7 mouse cellular contexts compared by ENCODE assay signal in the genomic region with DNA sequence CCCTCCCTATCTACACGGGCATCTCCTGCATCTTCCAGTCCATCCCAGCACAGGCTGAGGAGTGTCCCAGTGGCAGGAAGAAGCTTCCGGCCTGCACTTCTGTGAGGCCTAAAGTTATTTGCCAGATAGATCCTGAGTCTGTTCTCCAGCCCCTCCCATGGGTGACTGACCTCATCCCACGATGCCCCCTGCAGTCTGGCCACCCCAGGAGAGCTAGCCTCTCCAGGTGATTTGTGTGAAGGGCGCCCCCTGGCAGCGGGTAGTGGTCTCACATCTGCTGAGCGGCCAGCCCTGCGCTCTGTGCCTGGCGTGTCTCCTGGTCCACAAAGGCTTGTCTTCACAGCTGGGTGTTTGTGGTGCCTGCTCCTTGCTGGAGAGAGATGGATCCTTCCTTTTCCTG.
DNase-seq lines count a peak whose midpoint lies in the region; ATAC-seq and TF ChIP-seq lines count a peak whose summit lies in the region.

No protein-coding gene starts in this region.

- ATAC-seq in forebrain, embryonic 14.5 days, result no peak
- no peak; the same call in 1 of the 2 replicates for ATAC-seq in intestine, embryonic 15.5 days
- no peak for ATAC-seq in lung, embryonic 16.5 days (ENCODE audit: low read depth)

- H3K27me3 ChIP-seq in forebrain, embryonic 14.5 days (replicated peaks; ENCODE audit: control insufficient read depth, insufficient read depth, low read length), result no peaks in the 10 kb centered on the region
- H3K27me3 ChIP-seq in intestine, embryonic 15.5 days (replicated peaks), result no peaks in the 10 kb centered on the region
- no peaks in the 10 kb centered on the region for H3K27me3 ChIP-seq in lung, embryonic 16.5 days (ENCODE audit: control insufficient read depth, insufficient read depth, low read depth, low read length)
- H3K27me3 ChIP-seq in small intestine, adult 2 months (ENCODE audit: control insufficient read depth, insufficient read depth, low read length), result no peaks in the 10 kb centered on the region

- H3K9me3 ChIP-seq in forebrain, embryonic 14.5 days (replicated peaks; ENCODE audit: control insufficient read depth, low read length), result no peaks in the 10 kb centered on the region
- no peaks in the 10 kb centered on the region for H3K9me3 ChIP-seq in intestine, embryonic 15.5 days
- no peaks in the 10 kb centered on the region for H3K9me3 ChIP-seq in lung, embryonic 16.5 days (ENCODE audit: control insufficient read depth, low read length)

- peak; percentile 67 for TF ChIP-seq CTCF in small intestine, adult 2 months (IDR thresholded peaks at IDR 0.05; ENCODE audit: extremely low read depth, insufficient read length, insufficient replicate concordance, low read depth, low read length)

- TF ChIP-seq POLR2A in small intestine, adult 2 months (IDR thresholded peaks at IDR 0.05; ENCODE audit: low read depth, low read length), result no peak

- peak; percentile 72 for DNase-seq in B cell, adult 2 months
- DNase-seq in Muller cell, postnatal 12 days (ENCODE audit: inconsistent ontology term), result peak; percentile 52
- DNase-seq in forebrain, embryonic 14.5 days (ENCODE audit: low spot score), result no peak
- DNase-seq in ovary, postnatal 10 days (ENCODE audit: low spot score), result no peak

- 0 out of 2 replicates have a peak overlapping the region, but pooled peaks have one; percentile 17 for H3K9ac ChIP-seq in forebrain, embryonic 14.5 days (ENCODE audit: low read length)
- 0 out of 2 replicates have a peak overlapping the region, but pooled peaks have one; percentile 26 for H3K9ac ChIP-seq in intestine, embryonic 15.5 days
- H3K9ac ChIP-seq in lung, embryonic 16.5 days (ENCODE audit: low read length), result no peak overlapping the region

- H3K4me1 ChIP-seq in forebrain, embryonic 14.5 days (ENCODE audit: control insufficient read depth, insufficient read depth, low read length), result peaks cover 46% of the 10 kb centered on the region
- H3K4me1 ChIP-seq in intestine, embryonic 15.5 days (replicated peaks), result peaks cover 92% of the 10 kb centered on the region
- H3K4me1 ChIP-seq in lung, embryonic 16.5 days (replicated peaks; ENCODE audit: control insufficient read depth, insufficient read depth, low read length), result peaks cover 97% of the 10 kb centered on the region
- H3K4me1 ChIP-seq in small intestine, adult 2 months (ENCODE audit: control insufficient read depth, insufficient read depth, insufficient read length, low read length), result peaks cover 61% of the 10 kb centered on the region

- H3K4me3 ChIP-seq in forebrain, embryonic 14.5 days (ENCODE audit: low read depth, low read length), result no peak overlapping the region
- no peak overlapping the region; the same call in 1 of the 2 replicates for H3K4me3 ChIP-seq in intestine, embryonic 15.5 days (replicated peaks)
- no peak overlapping the region for H3K4me3 ChIP-seq in lung, embryonic 16.5 days (ENCODE audit: low read length)
- no peak overlapping the region for H3K4me3 ChIP-seq in small intestine, adult 2 months (ENCODE audit: low read depth, low read length)

- WGBS in forebrain, embryonic 14.5 days, result 38% methylated on average over 8 of the region's 8 CpGs
- WGBS in intestine, embryonic 15.5 days, result 36% methylated on average over 8 of the region's 8 CpGs
- WGBS in lung, embryonic 16.5 days, result 26% methylated on average over 8 of the region's 8 CpGs
- 54% methylated on average over 8 of the region's 8 CpGs for WGBS in small intestine, adult 2 months

- H3K36me3 ChIP-seq in forebrain, embryonic 14.5 days (ENCODE audit: control insufficient read depth, insufficient read depth, low read length), result no peaks in the 10 kb centered on the region
- no peaks in the 10 kb centered on the region for H3K36me3 ChIP-seq in intestine, embryonic 15.5 days
- H3K36me3 ChIP-seq in lung, embryonic 16.5 days (ENCODE audit: control insufficient read depth, insufficient read depth, low read length), result no peaks in the 10 kb centered on the region
- no peaks in the 10 kb centered on the region for H3K36me3 ChIP-seq in small intestine, adult 2 months (ENCODE audit: control insufficient read depth, insufficient read depth, low read length)

- peak overlapping the region; percentile 59; the same call in 1 of the 2 replicates for H3K27ac ChIP-seq in forebrain, embryonic 14.5 days (ENCODE audit: low read depth, low read length)
- peak overlapping the region; percentile 87 for H3K27ac ChIP-seq in intestine, embryonic 15.5 days
- peak overlapping the region; percentile 96 for H3K27ac ChIP-seq in lung, embryonic 16.5 days (ENCODE audit: low read length)
- H3K27ac ChIP-seq in small intestine, adult 2 months (ENCODE audit: insufficient read depth, low read depth, low read length), result peak overlapping the region; percentile 74

- no peak overlapping the region for H3K4me2 ChIP-seq in forebrain, embryonic 14.5 days (ENCODE audit: low read length)
- H3K4me2 ChIP-seq in intestine, embryonic 15.5 days (replicated peaks), result peak overlapping the region; percentile 38
- H3K4me2 ChIP-seq in lung, embryonic 16.5 days (ENCODE audit: low read depth, low read length), result peak overlapping the region; percentile 22; the same call in 1 of the 2 replicates

Comparison
In these comparisons a context has a peak if more than half of its experiments do, and no peak if none do; other contexts are left out.
1. DNase-seq: peak in B cell, adult 2 months (2 of 2) and Muller cell, postnatal 12 days (single experiment); none in forebrain, embryonic 14.5 days (single experiment) and ovary, postnatal 10 days (single experiment).
2. Peak in every context shown above with its lines, with median percentiles within 50 percentile points of each other: H3K27ac ChIP-seq.